Mouse (Mus musculus): ENCODE data around the gene Chrdl2. TPM values are rescaled to one million over a fixed set of nuclear protein-coding genes. Genes with fewer than 3 reads are reported as not detected.

Gene Chrdl2
- polyA plus RNA-seq, 1 experiment = 0.34 TPM

- H3K27me3 ChIP-seq (ENCODE audit: control insufficient read depth, insufficient read depth, low read length) = no peaks in the 10 kb centered on the region
- TF ChIP-seq POLR2A (IDR thresholded peaks at IDR 0.05; ENCODE audit: low read depth, low read length) (no peak), CTCF (IDR thresholded peaks at IDR 0.05; ENCODE audit: extremely low read depth, insufficient read length, insufficient replicate concordance, low read depth, low read length) (no peak)
- no peaks in the 10 kb centered on the region for H3K4me1 ChIP-seq (ENCODE audit: control insufficient read depth, insufficient read depth, insufficient read length, low read length)
- H3K4me3 ChIP-seq (ENCODE audit: low read depth, low read length) = no peak overlapping the region
- H3K27ac ChIP-seq (ENCODE audit: insufficient read depth, low read depth, low read length) = no peak overlapping the region
- H3K36me3 ChIP-seq (ENCODE audit: control insufficient read depth, insufficient read depth, low read length) = no peaks in the 10 kb centered on the region
- WGBS = 84% methylated on average over 11 of the region's 11 CpGs
Measured at GRCm38 (mm10) chr7:100034815-100035463, 29.0 kb downstream of the Chrdl2 start.

GRCm38 (mm10) chr7:100036050-100036449 lies 30.1 kb downstream of the Chrdl2 start:
- TF ChIP-seq CTCF (IDR thresholded peaks at IDR 0.05; ENCODE audit: extremely low read depth, insufficient read length, insufficient replicate concordance, low read depth, low read length) (no peak), POLR2A (IDR thresholded peaks at IDR 0.05; ENCODE audit: low read depth, low read length) (no peak)
- H3K27me3 ChIP-seq (ENCODE audit: control insufficient read depth, insufficient read depth, low read length) = no peaks in the 10 kb centered on the region
- H3K27ac ChIP-seq (ENCODE audit: insufficient read depth, low read depth, low read length) = no peak overlapping the region
- no peaks in the 10 kb centered on the region for H3K36me3 ChIP-seq (ENCODE audit: control insufficient read depth, insufficient read depth, low read length)
- H3K4me1 ChIP-seq (ENCODE audit: control insufficient read depth, insufficient read depth, insufficient read length, low read length) = no peaks in the 10 kb centered on the region
- no peak overlapping the region for H3K4me3 ChIP-seq (ENCODE audit: low read depth, low read length)
- whole genome bisulfite sequencing = 72% methylated on average over 7 of the region's 7 CpGs

GRCm38 (mm10) chr7:100036495-100036894 lies 30.5 kb downstream of the Chrdl2 start:
- Histone ChIP-seq H3K27me3 (ENCODE audit: control insufficient read depth, insufficient read depth, low read length) (no peaks in the 10 kb centered on the region), H3K4me1 (ENCODE audit: control insufficient read depth, insufficient read depth, insufficient read length, low read length) (no peaks in the 10 kb centered on the region), H3K36me3 (ENCODE audit: control insufficient read depth, insufficient read depth, low read length) (no peaks in the 10 kb centered on the region), H3K4me3 (ENCODE audit: low read depth, low read length) (no peak overlapping the region), H3K27ac (ENCODE audit: insufficient read depth, low read depth, low read length) (no peak overlapping the region)
- TF ChIP-seq CTCF (IDR thresholded peaks at IDR 0.05; ENCODE audit: extremely low read depth, insufficient read length, insufficient replicate concordance, low read depth, low read length) (no peak), POLR2A (IDR thresholded peaks at IDR 0.05; ENCODE audit: low read depth, low read length) (no peak)
- WGBS = 79% methylated on average over 3 of the region's 3 CpGs

GRCm38 (mm10) chr7:100042120-100042519 lies 36.1 kb downstream of the Chrdl2 start:
- H3K36me3 ChIP-seq (ENCODE audit: control insufficient read depth, insufficient read depth, low read length) = no peaks in the 10 kb centered on the region
- no peak overlapping the region for H3K4me3 ChIP-seq (ENCODE audit: low read depth, low read length)
- no peaks in the 10 kb centered on the region for H3K4me1 ChIP-seq (ENCODE audit: control insufficient read depth, insufficient read depth, insufficient read length, low read length)
- 23% methylated on average over 31 of the region's 31 CpGs for WGBS
- H3K27ac ChIP-seq (ENCODE audit: insufficient read depth, low read depth, low read length) = no peak overlapping the region
- H3K27me3 ChIP-seq (ENCODE audit: control insufficient read depth, insufficient read depth, low read length) = peaks cover 9% of the 10 kb centered on the region
- TF ChIP-seq CTCF (IDR thresholded peaks at IDR 0.05; ENCODE audit: extremely low read depth, insufficient read length, insufficient replicate concordance, low read depth, low read length) (no peak), POLR2A (IDR thresholded peaks at IDR 0.05; ENCODE audit: low read depth, low read length) (no peak)

- no peaks in the 10 kb centered on the region for H3K36me3 ChIP-seq (ENCODE audit: control insufficient read depth, insufficient read depth, low read length)
- WGBS = 88% methylated on average over 5 of the region's 5 CpGs
- H3K4me1 ChIP-seq (ENCODE audit: control insufficient read depth, insufficient read depth, insufficient read length, low read length) = no peaks in the 10 kb centered on the region
- TF ChIP-seq CTCF (IDR thresholded peaks at IDR 0.05; ENCODE audit: extremely low read depth, insufficient read length, insufficient replicate concordance, low read depth, low read length) (no peak), POLR2A (IDR thresholded peaks at IDR 0.05; ENCODE audit: low read depth, low read length) (no peak)
- H3K27ac ChIP-seq (ENCODE audit: insufficient read depth, low read depth, low read length) = no peak overlapping the region
- H3K4me3 ChIP-seq (ENCODE audit: low read depth, low read length) = no peak overlapping the region
- H3K27me3 ChIP-seq (ENCODE audit: control insufficient read depth, insufficient read depth, low read length) = peaks cover 9% of the 10 kb centered on the region
Measured at GRCm38 (mm10) chr7:100043096-100043495, 37.1 kb downstream of the Chrdl2 start.

GRCm38 (mm10) chr7:100043605-100044031 lies 37.6 kb downstream of the Chrdl2 start:
- H3K4me3 ChIP-seq (ENCODE audit: low read depth, low read length) = no peak overlapping the region
- H3K4me1 ChIP-seq (ENCODE audit: control insufficient read depth, insufficient read depth, insufficient read length, low read length) = no peaks in the 10 kb centered on the region
- peaks cover 9% of the 10 kb centered on the region for H3K27me3 ChIP-seq (ENCODE audit: control insufficient read depth, insufficient read depth, low read length)
- no peak for TF ChIP-seq POLR2A (IDR thresholded peaks at IDR 0.05; ENCODE audit: low read depth, low read length)
- TF ChIP-seq CTCF (IDR thresholded peaks at IDR 0.05; ENCODE audit: extremely low read depth, insufficient read length, insufficient replicate concordance, low read depth, low read length) = no peak
- no peak overlapping the region for H3K27ac ChIP-seq (ENCODE audit: insufficient read depth, low read depth, low read length)
- H3K36me3 ChIP-seq (ENCODE audit: control insufficient read depth, insufficient read depth, low read length) = no peaks in the 10 kb centered on the region
- WGBS = 40% methylated on average over 4 of the region's 4 CpGs

GRCm38 (mm10) chr7:100046486-100046885 lies 40.5 kb downstream of the Chrdl2 start:
- no peaks in the 10 kb centered on the region for H3K4me1 ChIP-seq (ENCODE audit: control insufficient read depth, insufficient read depth, insufficient read length, low read length)
- WGBS = 59% methylated on average over 2 of the region's 2 CpGs
- H3K27ac ChIP-seq (ENCODE audit: insufficient read depth, low read depth, low read length) = no peak overlapping the region
- no peak for TF ChIP-seq POLR2A (IDR thresholded peaks at IDR 0.05; ENCODE audit: low read depth, low read length)
- TF ChIP-seq CTCF (IDR thresholded peaks at IDR 0.05; ENCODE audit: extremely low read depth, insufficient read length, insufficient replicate concordance, low read depth, low read length) = no peak
- H3K4me3 ChIP-seq (ENCODE audit: low read depth, low read length) = no peak overlapping the region
- peaks cover 9% of the 10 kb centered on the region for H3K27me3 ChIP-seq (ENCODE audit: control insufficient read depth, insufficient read depth, low read length)
- no peaks in the 10 kb centered on the region for H3K36me3 ChIP-seq (ENCODE audit: control insufficient read depth, insufficient read depth, low read length)

Data from small intestine, adult 2 months (tissue).